Mouse (Mus musculus): ENCODE measurements around the gene Eomes. TPM values are rescaled to one million over a fixed set of nuclear protein-coding genes. Genes with fewer than 3 reads are reported as not detected.

The Eomes gene
- polyA plus RNA-seq, 2 experiments from 2014 or later: 0.40 TPM; not detected in 1

DNA sequence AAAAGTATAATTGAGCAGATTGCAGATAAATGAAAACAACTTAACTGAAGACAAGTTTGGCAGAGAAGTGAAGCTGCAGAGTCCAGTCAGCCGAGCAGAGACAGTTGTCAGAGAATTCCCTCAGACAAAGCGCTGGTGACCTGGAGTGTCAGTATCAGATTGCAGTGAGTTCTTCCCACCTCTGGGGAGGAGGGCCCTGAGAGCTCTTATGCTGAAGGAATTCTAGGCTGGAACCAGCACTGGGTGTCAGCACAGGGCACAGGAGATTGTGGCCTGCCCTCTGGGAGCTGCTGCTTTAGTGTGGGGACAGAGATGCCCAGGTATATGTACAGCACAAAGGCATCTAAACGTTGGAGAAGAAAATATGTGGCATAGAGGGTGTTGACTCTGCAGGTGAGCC is 42.8 kb downstream of the Eomes start:
- no peak for ATAC-seq

DNA sequence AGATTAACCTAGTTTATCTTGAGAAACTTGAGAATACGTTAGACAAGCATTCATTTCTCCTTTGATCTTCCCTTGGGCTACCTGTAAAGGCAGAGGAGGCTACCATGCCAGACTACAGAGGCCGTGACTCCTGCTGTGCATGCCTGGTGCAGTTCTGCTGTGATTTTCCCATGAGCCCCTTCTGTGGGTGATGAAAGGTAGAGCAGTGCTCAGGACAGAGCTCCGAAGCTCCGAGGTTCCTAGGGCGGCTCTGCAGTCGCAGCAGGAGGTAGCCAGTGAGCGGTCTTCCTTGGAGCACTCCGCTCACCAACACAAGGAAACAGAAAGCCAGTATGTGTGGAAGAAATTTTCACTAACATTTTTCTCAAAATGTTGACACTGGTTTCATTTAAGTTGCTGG is 43.6 kb downstream of the Eomes start:
- ATAC-seq: no peak

DNA sequence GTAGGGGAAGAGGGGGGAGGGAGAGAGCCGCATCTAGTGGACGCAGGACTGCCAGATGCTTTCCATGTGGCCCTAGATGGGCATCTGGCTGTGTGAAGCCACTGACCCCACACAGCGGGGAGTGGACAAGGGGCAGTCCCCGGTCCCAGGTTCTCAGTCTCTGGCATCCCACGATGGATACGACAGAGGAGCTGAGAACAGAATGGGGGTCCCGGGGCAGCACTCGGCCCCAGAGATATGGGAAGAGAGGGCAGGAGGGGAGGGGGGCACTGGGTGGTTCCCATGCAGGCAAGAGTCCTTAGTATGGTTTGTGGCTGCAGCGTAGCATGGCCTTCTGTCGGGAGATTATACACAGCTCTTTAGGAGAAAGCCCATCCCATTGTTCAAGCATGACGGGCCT is 45.7 kb downstream of the Eomes start:
- ATAC-seq: no peak

DNA sequence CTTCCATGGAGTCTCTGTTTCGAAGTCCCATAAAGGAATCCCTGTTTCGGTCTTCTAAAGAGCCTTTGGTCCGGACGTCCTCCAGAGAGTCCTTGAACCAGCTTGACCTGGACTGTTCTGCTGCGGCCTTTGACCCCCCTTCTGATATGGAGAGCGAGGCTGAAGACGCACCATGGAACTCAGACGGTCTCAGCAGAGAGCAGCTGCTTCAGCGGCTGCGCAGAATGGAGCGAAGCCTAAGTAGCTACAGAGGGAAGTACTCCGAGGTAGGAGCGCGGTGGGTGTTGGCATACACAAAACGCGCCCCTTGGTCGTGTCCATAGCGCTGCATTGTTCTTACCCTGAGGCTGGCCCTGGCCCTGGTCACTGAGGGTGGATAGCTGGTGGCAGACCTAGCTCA is 49.0 kb downstream of the Eomes start:
- ATAC-seq: no peak

DNA sequence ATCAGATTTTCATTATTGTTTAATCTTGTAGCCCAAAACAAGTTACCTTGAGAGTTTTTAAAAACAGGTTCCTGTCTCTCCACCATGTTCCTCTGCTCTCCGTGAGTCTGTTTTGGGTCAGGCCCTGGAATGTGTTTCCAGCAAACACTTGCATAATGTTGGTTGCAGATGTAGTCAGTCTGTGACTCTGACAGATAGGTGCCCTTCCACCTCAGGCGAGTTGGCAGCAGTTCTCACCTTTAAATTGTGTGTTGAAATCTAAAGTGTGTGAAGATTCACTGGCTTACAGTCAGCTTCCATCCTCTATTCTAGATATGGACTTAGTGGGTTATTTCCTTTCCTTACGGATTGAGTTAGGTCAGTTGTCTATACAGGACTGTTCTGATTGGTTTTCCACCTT is 51.8 kb downstream of the Eomes start:
- ATAC-seq: no peak

DNA sequence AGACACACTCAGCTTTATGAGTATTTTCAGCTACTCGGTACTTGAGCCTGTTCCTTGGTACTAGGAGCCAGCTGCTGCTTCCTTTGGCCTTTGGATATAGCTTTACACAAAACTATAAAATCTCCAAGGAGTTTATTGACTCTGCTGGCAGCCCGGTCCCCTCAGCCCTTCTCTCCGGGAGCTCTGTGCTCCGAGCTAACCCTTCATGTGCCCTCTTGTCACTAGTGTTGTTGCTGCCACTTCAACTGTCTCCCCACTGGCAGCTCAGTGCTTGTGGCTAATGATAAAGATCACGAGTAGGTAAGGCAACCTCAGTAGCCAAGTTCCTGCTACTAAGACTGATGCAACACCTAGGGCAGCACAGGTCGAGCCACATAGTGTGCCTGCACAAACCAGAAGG is 52.7 kb downstream of the Eomes start:
- ATAC-seq: no peak

DNA sequence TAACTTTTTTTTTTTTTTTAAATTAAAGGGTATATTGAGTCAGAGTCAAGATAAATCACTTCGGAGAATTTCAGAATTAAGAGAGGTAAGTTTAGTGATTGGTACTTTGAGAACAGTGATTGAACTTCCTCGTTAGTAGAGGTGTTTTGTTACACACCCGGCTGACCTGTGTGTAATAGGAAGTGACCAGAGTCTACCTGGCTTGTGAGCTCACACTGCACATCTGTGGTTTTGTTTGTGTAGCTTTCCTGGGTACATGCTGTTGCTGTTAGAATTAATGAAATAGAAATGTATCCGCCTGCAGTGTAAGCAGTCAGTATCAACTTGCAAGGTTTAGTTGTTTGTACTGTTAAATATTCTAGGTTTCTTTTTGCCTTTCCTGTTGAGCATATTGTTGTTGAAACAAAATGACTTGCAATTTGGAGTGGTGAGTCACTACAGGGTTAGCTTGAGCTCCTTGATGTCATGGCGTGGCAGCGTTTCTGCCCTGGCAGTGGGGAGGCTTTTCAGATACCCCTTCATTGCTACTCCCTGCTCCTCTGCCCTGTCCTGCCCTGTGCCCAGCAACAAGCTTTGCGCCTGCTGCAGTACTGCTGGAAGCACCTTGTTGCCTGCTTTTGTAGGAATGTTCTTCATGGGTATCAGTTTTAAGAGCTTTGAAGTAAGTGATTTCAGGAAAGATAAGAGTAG is 54.6 kb downstream of the Eomes start:
- no peak for ATAC-seq

Other genes with a start within 250 kb of the Eomes start
- gene Golga4, start 28.1 kb downstream of the Eomes start, polyA plus RNA-seq (2017; shearing (Covaris generic)): 10 to 100 TPM; 24.6 to 24.9 TPM
- under 1 TPM in 1 of 2 experiments, not detected in 1; 0.54 TPM for gene Itga9, start 128.5 kb downstream of the Eomes start, polyA plus RNA-seq (2017; shearing (Covaris generic))

All from activated CD4-positive, CD25-positive, alpha-beta regulatory T cell, adult 4 months (primary cell).